ENCODE assay signal across 9 mouse cellular contexts in the genomic region with DNA sequence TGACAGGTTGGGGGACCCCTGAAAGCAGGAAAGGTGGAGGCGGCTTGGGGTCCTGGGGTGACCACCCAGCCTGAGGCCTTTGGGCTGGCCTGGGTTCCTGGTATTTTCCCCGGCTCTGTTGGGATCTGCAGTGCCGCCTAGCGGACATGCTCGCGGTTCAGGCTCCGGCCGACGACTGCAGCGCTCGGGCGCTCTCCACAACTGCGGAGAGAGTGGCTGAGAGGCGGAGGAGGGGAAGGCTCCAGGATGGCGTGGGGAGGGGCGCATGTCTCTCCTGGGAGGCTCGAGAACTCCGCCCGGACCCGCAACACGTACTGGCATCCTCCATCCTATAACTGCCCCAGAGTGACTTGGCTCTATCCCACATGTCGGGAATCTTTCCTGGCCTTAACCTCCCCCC. TPM values are rescaled to one million over a fixed set of nuclear protein-coding genes. Genes with fewer than 3 reads are reported as not detected.
DNase-seq lines count a peak whose midpoint lies in the region; ATAC-seq and TF ChIP-seq lines count a peak whose summit lies in the region.
"Had no signal": no experiment of that assay in that cellular context is flagged by ENCODE, and none has a peak within 500 bp of the region (broad histone marks: within the 10 kb centered on the region; RNA-seq: fewer than 3 reads in every experiment).

No protein-coding gene starts in this region.

- no peak overlapping the region for H3K9ac ChIP-seq in forebrain, embryonic 11.5 days (ENCODE audit: low read length)
- H3K9ac ChIP-seq in heart, postnatal 0 days (replicated peaks; ENCODE audit: low read depth, low read length), result no peak overlapping the region
- no peak overlapping the region for H3K9ac ChIP-seq in neural tube, embryonic 15.5 days (replicated peaks)

- peaks cover 25% of the 10 kb centered on the region for H3K27me3 ChIP-seq in forebrain, embryonic 11.5 days (ENCODE audit: control insufficient read depth, insufficient read depth, low read length)
- peaks cover 45% of the 10 kb centered on the region for H3K27me3 ChIP-seq in heart, postnatal 0 days (ENCODE audit: control insufficient read depth, insufficient read depth, low read length)
- no peaks in the 10 kb centered on the region for H3K27me3 ChIP-seq in neural tube, embryonic 15.5 days (replicated peaks)

- peaks cover 18% of the 10 kb centered on the region for H3K4me1 ChIP-seq in forebrain, embryonic 11.5 days (replicated peaks; ENCODE audit: control insufficient read depth, insufficient read depth, low read length)
- peaks cover 7% of the 10 kb centered on the region; the same call in 1 of the 2 replicates for H3K4me1 ChIP-seq in heart, postnatal 0 days (ENCODE audit: control insufficient read depth, insufficient read depth)
- peaks cover 3% of the 10 kb centered on the region; the same call in 1 of the 2 replicates for H3K4me1 ChIP-seq in lung, adult 2 months (ENCODE audit: control insufficient read depth, insufficient read depth, low read length)
- peaks cover 43% of the 10 kb centered on the region for H3K4me1 ChIP-seq in neural tube, embryonic 15.5 days

- ATAC-seq in forebrain, embryonic 11.5 days (replicated peaks; ENCODE audit: low FRiP score), result peak; percentile 62
- peak; percentile 54 for ATAC-seq in heart, postnatal 0 days (ENCODE audit: insufficient read depth, low read depth)
- ATAC-seq in neural tube, embryonic 15.5 days (ENCODE audit: low FRiP score), result peak; percentile 71

- WGBS in forebrain, embryonic 11.5 days, result under 1% methylated on average over 22 of the region's 22 CpGs
- WGBS in heart, postnatal 0 days, result 1% methylated on average over 21 of the region's 22 CpGs
- WGBS in lung, adult 2 months, result 4% methylated on average over 21 of the region's 22 CpGs
- whole genome bisulfite sequencing in neural tube, embryonic 15.5 days, result under 1% methylated on average over 21 of the region's 22 CpGs

- no peak overlapping the region for H3K27ac ChIP-seq in forebrain, embryonic 11.5 days (ENCODE audit: low read depth, low read length)
- H3K27ac ChIP-seq in heart, postnatal 0 days (ENCODE audit: low read depth), result no peak overlapping the region
- 0 out of 2 replicates have a peak overlapping the region, but pooled peaks have one; percentile 58 for H3K27ac ChIP-seq in neural tube, embryonic 15.5 days (replicated peaks)
- H3K27ac ChIP-seq: macrophage had no signal

- H3K4me2 ChIP-seq in forebrain, embryonic 11.5 days (ENCODE audit: low read depth, low read length, severe bottlenecking), result peak overlapping the region; percentile 46; the same call in 1 of the 2 replicates
- H3K4me2 ChIP-seq in heart, postnatal 0 days (ENCODE audit: low read depth, low read length), result peak overlapping the region; percentile 57
- peak overlapping the region; percentile 65 for H3K4me2 ChIP-seq in neural tube, embryonic 15.5 days

- H3K9me3 ChIP-seq in forebrain, embryonic 11.5 days (ENCODE audit: control insufficient read depth, low read length), result no peaks in the 10 kb centered on the region
- no peaks in the 10 kb centered on the region for H3K9me3 ChIP-seq in heart, postnatal 0 days (replicated peaks; ENCODE audit: control insufficient read depth, low read length)
- no peaks in the 10 kb centered on the region for H3K9me3 ChIP-seq in neural tube, embryonic 15.5 days (replicated peaks)

- DNase-seq in spleen, postnatal 10 days (ENCODE audit: low spot score in 2 of 2), result peak; percentile 15 to 68
- DNase-seq in spleen, postnatal 14 days (ENCODE audit: low spot score in 2 of 2), result no peak
- peak; percentile 92 for DNase-seq in forebrain, embryonic 11.5 days (ENCODE audit: low spot score)
- peak; percentile 72 for DNase-seq in heart, postnatal 0 days (ENCODE audit: low spot score)
- peak; percentile 91 for DNase-seq in kidney, postnatal 25 days
- DNase-seq in lung, adult 2 months, result peak; percentile 86
- peak; percentile 67 to 70 for DNase-seq in urinary bladder, adult 18-20 months (ENCODE audit: low spot score in 2 of 2)

- peak; percentile 77 for TF ChIP-seq CTCF in heart, postnatal 0 days (IDR thresholded peaks at IDR 0.05; ENCODE audit: low read depth)
- peak; percentile 73 for TF ChIP-seq CTCF in lung, adult 2 months (IDR thresholded peaks at IDR 0.05; ENCODE audit: insufficient read depth, low read length)

- no peaks in the 10 kb centered on the region; the same call in 1 of the 2 replicates for H3K36me3 ChIP-seq in forebrain, embryonic 11.5 days (ENCODE audit: control insufficient read depth, insufficient read depth, low read length)
- no peaks in the 10 kb centered on the region for H3K36me3 ChIP-seq in heart, postnatal 0 days (replicated peaks; ENCODE audit: control insufficient read depth, insufficient read depth, low read length)
- H3K36me3 ChIP-seq in neural tube, embryonic 15.5 days, result no peaks in the 10 kb centered on the region

- peak overlapping the region; percentile 11; the same call in 1 of the 2 replicates for H3K4me3 ChIP-seq in forebrain, embryonic 11.5 days (ENCODE audit: low read depth, low read length)
- H3K4me3 ChIP-seq in heart, postnatal 0 days (ENCODE audit: low read depth, low read length), result peak overlapping the region; percentile 29
- peak overlapping the region; percentile 57 for H3K4me3 ChIP-seq in lung, adult 2 months (replicated peaks; ENCODE audit: extremely low read depth, low read depth, low read length)
- H3K4me3 ChIP-seq in neural tube, embryonic 15.5 days (replicated peaks), result 0 out of 2 replicates have a peak overlapping the region, but pooled peaks have one; percentile 18

- no peak for TF ChIP-seq EP300 in heart, postnatal 0 days (IDR thresholded peaks at IDR 0.05; ENCODE audit: low read depth)

- TF ChIP-seq POLR2A in lung, adult 2 months (IDR thresholded peaks at IDR 0.05; ENCODE audit: borderline replicate concordance, extremely low read depth, low read depth, low read length), result peak; percentile 41; the same call in 1 of the 2 replicates

RNA-seq across cellular contexts. Expression of gene Zfp503, which starts 7.9 kb away (rescaled TPM):
- 6.6 and 6.7 TPM in 2 replicates for polyA plus RNA-seq in forebrain, embryonic 11.5 days (2014; fragmentation: Nextera tagmentation; extraction: Ambion mirVana)
- total RNA-seq in heart, postnatal 0 days (2014; rRNA removed; ENCODE audit: low replicate concordance), result 1.8 and 3.5 TPM in 2 replicates
- 0.61 and 0.84 TPM in 2 replicates for polyA plus RNA-seq in heart, postnatal 0 days (2015; fragmentation: Nextera tagmentation; extraction: Ambion mirVana)
- 48.6 and 75.9 TPM in 2 replicates for polyA plus RNA-seq in lung, adult 2 months (2012; rRNA removed)
- polyA plus RNA-seq in neural tube, embryonic 15.5 days (2015; fragmentation: Nextera tagmentation; extraction: Ambion mirVana), result 12.7 and 12.9 TPM in 2 replicates

RNA-seq across cellular contexts. Expression of gene Lrmda, which starts 38.0 kb away (rescaled TPM):
- not detected in 2 replicates for polyA plus RNA-seq in forebrain, embryonic 11.5 days (2014; fragmentation: Nextera tagmentation; extraction: Ambion mirVana)
- total RNA-seq in heart, postnatal 0 days (2014; rRNA removed; ENCODE audit: low replicate concordance), result 0.38 TPM in 1 of 2 replicates, not detected in the other
- polyA plus RNA-seq in heart, postnatal 0 days (2015; fragmentation: Nextera tagmentation; extraction: Ambion mirVana), result 0.54 and 0.82 TPM in 2 replicates
- 1.3 and 1.8 TPM in 2 replicates for polyA plus RNA-seq in lung, adult 2 months (2012; rRNA removed)
- 0.49 and 0.68 TPM in 2 replicates for polyA plus RNA-seq in neural tube, embryonic 15.5 days (2015; fragmentation: Nextera tagmentation; extraction: Ambion mirVana)

Comparison
In these comparisons a context has a peak if more than half of its experiments do, and no peak if none do; other contexts are left out.
1. DNase-seq: peak in spleen, postnatal 10 days (2 of 2), forebrain, embryonic 11.5 days (single experiment), heart, postnatal 0 days (single experiment), kidney, postnatal 25 days (2 of 2), lung, adult 2 months (single experiment) and urinary bladder, adult 18-20 months (2 of 2); none in spleen, postnatal 14 days (0 of 2).
2. Peak in every context shown above with its lines, with median percentiles within 50 percentile points of each other: ATAC-seq, H3K4me2 ChIP-seq and H3K4me3 ChIP-seq.